Mouse (Mus musculus) kidney, postnatal 36 days (tissue): ENCODE measurements around the gene Gm42417.
A peak's percentile ranks its signal among the peaks of the same experiment; 100 is the strongest.

ENCODE experiments used
- DNase-seq, 2 experiments: peaks; one replicate each; pipeline ENCODE4 v3.0.0; 2021 to 2022; ENCODE audit warnings: mixed read lengths in 2 of 2

Gm42417 gene

GRCm38 (mm10) chr1:36563197-36563596, 24.0 kb upstream of the Gm42417 start:
- no peak for DNase-seq

- no peak for DNase-seq
Observed at GRCm38 (mm10) chr1:36562388-36562787, 23.2 kb upstream of the Gm42417 start.

DNA sequence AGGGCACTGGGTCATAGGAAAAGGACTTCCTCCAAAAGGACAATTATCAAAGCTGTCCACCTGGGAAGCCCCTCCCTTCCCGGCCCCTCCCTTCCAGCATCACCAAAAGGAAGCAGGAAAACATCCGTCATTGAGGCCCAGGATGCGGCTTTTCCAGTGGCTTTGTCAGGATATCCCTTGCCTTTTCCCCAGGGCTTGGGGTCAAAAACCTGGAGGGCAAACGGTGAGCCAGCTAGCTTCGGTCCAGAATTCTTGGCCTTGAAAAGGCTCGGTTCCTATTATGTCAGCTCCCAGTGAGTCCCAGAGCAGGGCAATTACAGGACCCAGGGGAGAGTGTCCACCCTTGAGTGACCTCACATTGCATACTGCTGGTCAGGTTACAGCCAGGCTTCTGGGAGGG, 21.7 kb upstream of the Gm42417 start:
- peak; percentile 73 to 83 for DNase-seq

DNA sequence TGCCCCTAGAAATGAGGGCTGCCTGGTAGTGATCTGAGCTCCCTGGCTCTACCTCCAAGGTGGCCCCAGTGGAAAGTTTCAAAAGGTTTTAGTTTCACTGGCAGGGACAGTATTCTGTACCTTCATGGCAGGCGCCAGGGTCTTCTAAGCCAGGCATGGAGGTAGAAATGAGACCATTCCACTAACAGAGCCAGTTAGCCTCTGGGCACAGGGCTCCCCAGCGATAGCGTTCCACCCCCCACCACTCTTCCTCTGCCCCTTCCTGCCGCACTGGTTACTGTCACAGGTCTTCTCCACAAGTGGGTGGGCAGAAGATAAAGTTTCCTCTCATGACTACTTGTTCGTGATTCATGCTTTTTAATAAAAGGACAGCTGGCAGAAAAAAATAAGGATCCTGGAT, 20.7 kb upstream of the Gm42417 start:
- DNase-seq = no peak

GRCm38 (mm10) chr1:36559256-36559655, 20.0 kb upstream of the Gm42417 start:
- no peak for DNase-seq

- peak; percentile 78 to 86 for DNase-seq
Observed at GRCm38 (mm10) chr1:36558031-36558993, 19.1 kb upstream of the Gm42417 start, which contains the start of gene Sema4c. Sema4c (minus strand) TSS chr1:36558349.

GRCm38 (mm10) chr1:36557457-36558011, 18.3 kb upstream of the Gm42417 start:
- DNase-seq = peak; percentile 83 to 89

DNA sequence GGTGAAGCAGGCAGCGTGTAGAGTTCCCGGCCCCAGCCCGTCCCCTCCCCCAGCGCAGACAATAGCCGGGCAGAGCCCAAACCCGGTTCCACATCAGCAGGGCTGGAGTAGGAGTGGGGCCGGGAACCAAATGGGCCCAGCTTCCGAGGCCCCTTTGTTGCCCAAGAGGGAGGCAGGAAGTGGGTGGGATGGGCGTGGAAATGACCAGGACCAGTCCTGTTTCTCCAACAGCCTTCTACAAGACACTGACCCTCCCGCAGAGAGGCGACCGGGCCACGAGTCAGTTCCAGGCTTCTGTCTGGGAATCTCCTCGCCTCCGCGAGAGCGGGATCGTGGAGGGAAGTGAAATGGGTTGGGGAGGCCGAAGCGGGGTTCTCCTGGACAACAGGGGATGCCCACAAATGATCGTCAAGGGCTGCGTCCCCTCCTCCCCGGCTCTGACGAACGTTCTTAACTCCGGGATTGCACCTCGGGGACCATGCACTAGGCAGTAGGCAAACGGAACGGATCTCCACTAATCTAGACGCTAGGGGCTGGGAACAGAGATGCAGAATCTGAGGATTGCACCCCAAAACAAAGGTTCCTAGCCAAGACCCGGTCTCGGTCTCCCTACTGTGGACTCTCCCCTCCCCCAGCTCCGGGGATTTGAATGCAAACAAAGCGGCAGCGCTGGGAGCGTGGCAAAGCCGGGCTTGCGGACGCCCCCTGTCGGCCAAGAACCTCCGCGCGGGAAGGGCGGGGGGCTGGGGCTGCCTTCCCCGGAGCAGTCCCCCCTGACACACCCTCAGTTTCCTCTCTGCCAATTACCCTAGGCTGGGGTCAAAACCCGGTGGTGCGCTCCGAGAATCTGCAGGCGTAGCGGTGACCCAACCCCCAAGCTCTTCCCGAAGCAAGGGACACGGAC, 17.6 kb upstream of the Gm42417 start:
- DNase-seq = peak; percentile 88 to 95

DNA sequence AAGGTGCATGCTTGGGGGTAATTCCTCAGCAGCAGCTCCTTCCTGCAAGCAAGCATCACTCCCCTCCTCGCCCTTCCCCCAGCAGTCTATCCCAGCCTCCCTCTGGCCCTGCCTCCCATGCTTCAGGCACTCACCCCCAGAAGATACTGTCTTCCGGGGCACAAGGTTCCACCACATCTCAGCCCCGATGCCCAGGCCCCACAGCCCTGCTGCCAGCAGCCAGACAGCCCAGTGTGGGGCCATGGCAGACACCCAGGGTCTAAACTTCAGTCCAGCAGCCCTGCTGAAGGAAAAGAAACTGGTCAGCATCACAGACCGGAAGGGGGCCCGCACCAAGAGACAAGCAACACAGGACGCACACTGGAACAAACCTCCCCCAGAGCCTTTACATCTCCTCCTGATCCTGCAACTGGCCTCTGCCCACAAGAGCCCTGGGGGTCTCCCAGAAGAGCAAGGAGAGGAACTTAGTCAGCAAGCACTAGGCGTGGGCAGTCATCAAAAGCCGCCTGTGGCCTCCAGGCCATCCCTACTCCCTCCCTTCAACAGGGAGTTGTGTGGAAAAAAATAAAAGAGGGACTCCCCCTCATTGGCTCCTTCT, 16.7 kb upstream of the Gm42417 start:
- peak in 1 of 2 experiments; percentile 45 for DNase-seq

GRCm38 (mm10) chr1:36554633-36555399, 15.6 kb upstream of the Gm42417 start:
- peak; percentile 62 to 74 for DNase-seq

DNA sequence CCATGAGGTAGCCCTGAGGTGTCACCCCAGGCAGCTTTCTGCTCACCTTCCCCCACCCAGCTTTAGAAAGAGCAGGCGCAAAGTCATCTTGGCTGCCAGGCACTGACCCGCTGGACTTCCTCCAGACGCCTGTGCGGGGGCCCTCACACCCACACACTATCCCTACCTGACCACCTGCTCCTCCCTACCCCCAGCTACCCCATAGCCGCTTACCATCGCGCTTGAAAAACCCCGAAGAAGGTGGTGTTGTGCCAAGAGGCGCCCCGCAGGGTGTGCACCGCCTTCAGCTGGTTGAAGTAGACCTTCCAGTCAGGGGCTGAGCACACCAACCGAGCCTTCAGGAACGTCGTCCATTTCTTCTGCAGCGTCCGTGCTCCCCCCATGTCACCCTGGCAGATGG, 13.3 kb upstream of the Gm42417 start:
- no peak for DNase-seq

DNA sequence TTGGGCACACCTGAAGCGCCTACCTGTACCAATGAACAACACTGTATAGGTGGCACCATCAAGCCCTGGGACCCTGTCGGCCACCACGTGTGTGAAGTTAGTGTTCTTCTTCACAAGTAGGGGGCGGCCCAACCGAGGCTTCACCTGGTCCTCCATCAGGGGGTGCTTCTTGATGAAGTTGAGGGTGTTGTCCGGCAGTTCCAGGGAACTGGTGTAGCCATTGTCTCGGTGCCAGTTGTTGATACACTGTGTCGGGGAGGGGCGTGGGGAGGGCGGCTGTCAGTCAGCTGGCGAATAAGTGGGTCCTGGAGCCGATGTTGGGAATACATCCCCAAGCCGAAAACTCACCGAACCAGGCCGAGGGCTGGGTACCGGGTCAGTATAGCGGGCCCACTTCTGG, 12.7 kb upstream of the Gm42417 start:
- DNase-seq = no peak

GRCm38 (mm10) chr1:36550075-36550863, 11.0 kb upstream of the Gm42417 start:
- no peak for DNase-seq

- DNase-seq = no peak
Observed at GRCm38 (mm10) chr1:36549491-36549890, 10.3 kb upstream of the Gm42417 start.

DNA sequence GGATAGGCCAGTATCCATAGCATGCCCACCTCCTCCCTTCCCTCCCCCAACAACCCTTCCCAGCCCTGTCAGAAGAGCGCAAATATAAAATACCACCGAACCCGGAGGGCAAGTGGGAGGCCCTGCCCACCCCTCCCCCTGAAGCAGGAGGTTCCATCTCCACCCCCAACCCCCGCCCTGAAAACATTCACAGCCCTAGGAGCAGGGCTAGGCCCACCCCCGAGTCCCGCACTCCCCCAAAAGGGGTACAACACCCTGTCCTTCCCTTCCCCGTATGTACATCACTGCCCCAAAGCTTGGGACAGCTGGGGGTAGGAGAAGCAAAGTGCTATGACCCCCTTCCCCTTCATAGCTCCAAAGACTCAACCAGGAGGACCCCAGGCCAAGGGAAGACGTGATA, 9.5 kb upstream of the Gm42417 start:
- DNase-seq = no peak

- DNase-seq = peak; percentile 55 to 68
Observed at GRCm38 (mm10) chr1:36547981-36548598, 8.9 kb upstream of the Gm42417 start.

GRCm38 (mm10) chr1:36546888-36547471, 7.8 kb upstream of the Gm42417 start, which contains the start of gene Ankrd39:
Ankrd39 (minus strand) TSS chr1:36547445.
- peak; percentile 98 to 99 for DNase-seq

GRCm38 (mm10) chr1:36545845-36546600, 6.8 kb upstream of the Gm42417 start:
- DNase-seq = no peak

DNA sequence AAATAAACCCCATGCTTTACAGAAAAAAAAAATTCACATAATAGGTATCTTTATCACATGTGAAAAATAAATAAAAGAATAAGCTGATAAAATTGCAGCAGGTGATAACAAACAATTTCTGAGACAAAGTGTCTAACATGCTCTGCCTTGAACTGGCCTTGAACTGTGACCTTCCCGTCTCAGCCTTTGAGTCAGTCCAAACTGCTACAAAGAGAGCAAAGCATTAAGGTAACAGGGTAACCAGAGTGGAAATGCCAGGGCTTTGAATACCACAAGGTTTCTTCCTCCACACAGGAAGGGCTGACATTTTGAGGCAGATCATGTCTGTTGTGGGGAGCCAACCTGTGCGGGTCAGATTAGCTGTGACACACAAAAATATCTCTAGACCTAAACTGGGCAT, 6.2 kb upstream of the Gm42417 start:
- no peak for DNase-seq
